Mouse (Mus musculus) cortical plate, adult 2 months (tissue): Measurements from ENCODE around the gene Ubb.

ENCODE experiments used
- CTCF ChIP-seq: fragments of 200-500 bp; IDR thresholded peaks from 2 replicates; pipeline ENCODE4 v1.5.1; 2011; ENCODE audit warnings: mild to moderate bottlenecking, control low read depth, low read length; ENCODE audit not compliant: insufficient read depth; ENCODE audit errors: extremely low read depth
- POLR2A ChIP-seq: fragments of 200-500 bp; IDR thresholded peaks from 2 replicates; pipeline ENCODE4 v1.6.1; 2011; ENCODE audit warnings: mild to moderate bottlenecking, low read length, control low read depth; ENCODE audit not compliant: insufficient read depth; ENCODE audit errors: extremely low read depth

DNA sequence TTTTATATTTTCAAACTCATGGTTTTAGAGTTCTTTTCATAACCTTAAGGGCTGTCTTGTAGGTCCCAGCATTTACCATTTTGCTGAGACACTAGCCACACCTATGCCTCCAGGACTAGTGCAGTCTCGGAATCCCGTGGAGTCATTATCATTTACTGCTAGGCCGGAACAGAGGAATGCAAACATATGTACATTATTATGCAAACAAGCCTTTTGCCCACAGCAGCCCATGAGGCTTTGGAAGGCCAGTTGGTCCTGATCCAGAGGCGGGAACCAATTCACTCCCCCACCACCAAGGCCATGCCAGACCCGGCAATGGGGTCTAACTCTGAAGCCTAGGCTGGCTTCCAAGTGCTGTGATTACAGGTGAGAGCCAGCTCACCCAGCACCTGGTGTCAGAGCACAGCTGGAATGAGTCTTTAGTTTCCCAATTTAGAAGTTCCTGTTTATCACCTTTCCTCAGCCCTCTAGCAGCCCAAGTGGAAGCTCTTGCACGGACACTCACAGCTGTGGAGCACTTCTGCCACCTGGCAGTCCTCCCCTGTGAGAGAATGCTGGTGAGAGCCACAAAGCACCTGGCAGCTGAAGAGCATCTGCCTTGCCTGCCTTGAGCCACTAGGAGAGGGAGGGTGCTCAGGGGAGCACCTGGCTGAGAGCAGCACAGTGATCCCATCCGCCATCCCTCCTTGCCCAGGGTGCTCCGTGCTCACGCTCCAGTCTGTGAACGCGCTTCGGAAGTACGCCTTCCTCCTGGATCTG is 39.3 kb upstream of the Ubb start:
- TF ChIP-seq POLR2A (no peak), CTCF (no peak)
